Mouse (Mus musculus) myocyte (in vitro differentiated cells): ENCODE data around the gene Rpl41.

ENCODE experiments used
- CEBPB ChIP-seq: IDR thresholded peaks from 2 replicates; pipeline ENCODE4 v1.6.1; 2011; ENCODE audit warnings: mild to moderate bottlenecking, moderate library complexity; ENCODE audit not compliant: poor library complexity, insufficient read depth, severe bottlenecking
- E2F4 ChIP-seq: IDR thresholded peaks from one replicate; pipeline ENCODE4 v1.6.1; 2011; ENCODE audit warnings: mild to moderate bottlenecking, control low read depth, moderate library complexity; ENCODE audit not compliant: insufficient read depth
- MAX ChIP-seq: IDR thresholded peaks from one replicate; pipeline ENCODE4 v1.6.1; 2011; ENCODE audit warnings: low read depth, mild to moderate bottlenecking, control low read depth
- MYOD1 ChIP-seq, 3 experiments: IDR thresholded peaks; one replicate each; pipeline ENCODE4 v1.6.1; 2011; ENCODE audit warnings: control low read depth in 2 of 3, low read depth in 2 of 3, mild to moderate bottlenecking in 2 of 3, moderate library complexity in 1 of 3; ENCODE audit not compliant: insufficient read length in 2 of 3, control insufficient read depth in 1 of 3
- MYOG ChIP-seq, 3 experiments: IDR thresholded peaks; one replicate each; pipeline ENCODE4 v1.6.1; 2011; ENCODE audit warnings: control low read depth in 2 of 3, low read depth in 2 of 3, mild to moderate bottlenecking in 2 of 3; ENCODE audit not compliant: insufficient read length in 2 of 3, control insufficient read depth in 1 of 3, insufficient read depth in 1 of 3
- POLR2A ChIP-seq: IDR thresholded peaks from one replicate; pipeline ENCODE4 v1.6.1; 2011; ENCODE audit warnings: low read depth, mild to moderate bottlenecking, control low read depth, moderate library complexity; ENCODE audit not compliant: insufficient read length
- POLR2AphosphoS2 ChIP-seq: IDR thresholded peaks from one replicate; pipeline ENCODE4 v1.6.1; 2011; ENCODE audit warnings: low read depth, control low read depth; ENCODE audit not compliant: insufficient read length
- SRF ChIP-seq: IDR thresholded peaks from one replicate; pipeline ENCODE4 v1.6.1; 2011; ENCODE audit warnings: low read depth; ENCODE audit not compliant: control insufficient read depth, insufficient read length
- TCF12 ChIP-seq: IDR thresholded peaks from one replicate; pipeline ENCODE4 v1.6.1; 2011; ENCODE audit warnings: mild to moderate bottlenecking, control low read depth; ENCODE audit not compliant: poor library complexity, insufficient read depth, severe bottlenecking
- USF1 ChIP-seq: IDR thresholded peaks from one replicate; pipeline ENCODE4 v1.6.1; 2011; ENCODE audit warnings: low read depth, mild to moderate bottlenecking, control low read depth, moderate library complexity

DNA sequence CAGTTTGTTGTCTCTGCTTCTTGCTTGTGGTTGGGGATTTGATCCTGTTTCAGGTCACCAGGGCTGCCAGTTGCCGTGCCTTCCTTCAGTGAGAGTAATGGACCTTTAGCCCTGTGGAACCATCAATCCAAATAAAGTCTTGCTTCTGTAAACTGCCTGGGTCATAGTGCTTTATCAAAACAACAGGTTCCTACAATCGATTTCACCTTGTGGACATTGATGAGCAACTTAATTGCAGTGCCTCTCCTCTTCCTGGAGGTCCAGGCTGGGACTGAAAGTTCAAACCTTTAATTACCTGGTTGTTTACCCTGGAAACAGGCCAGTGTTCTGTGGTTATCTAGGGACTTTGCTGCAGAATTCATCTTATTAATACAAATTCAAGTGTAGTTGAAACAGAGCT, 49.4 kb upstream of the Rpl41 start:
- TF ChIP-seq MYOD1 (IDR thresholded peaks at IDR 0.05; ENCODE audit: control insufficient read depth in 1 of 3, insufficient read length in 2 of 3, low read depth in 2 of 3) = no peak
- no peak for TF ChIP-seq MYOG (IDR thresholded peaks at IDR 0.05; ENCODE audit: control insufficient read depth in 1 of 3, insufficient read depth in 1 of 3, insufficient read length in 2 of 3, low read depth in 2 of 3)
- TF ChIP-seq POLR2A = no peak
- no peak for TF ChIP-seq POLR2AphosphoS2
- no peak for TF ChIP-seq MAX
- no peak for TF ChIP-seq USF1
- TF ChIP-seq E2F4 = no peak
- TF ChIP-seq CEBPB = no peak
- no peak for TF ChIP-seq TCF12
- no peak for TF ChIP-seq SRF
